Mouse (Mus musculus): ENCODE data around the gene Oaz2.

Oaz2 gene

GRCm38 (mm10) chr9:65692959-65693603, 25.3 kb downstream of the Oaz2 start:
- no peak for DNase-seq (ENCODE audit: low spot score in 2 of 2)

- DNase-seq (ENCODE audit: low spot score in 2 of 2): no peak
These were observed 27.8 kb downstream of the Oaz2 start for GRCm38 (mm10) chr9:65695646-65696045.

GRCm38 (mm10) chr9:65696337-65696736, 28.5 kb downstream of the Oaz2 start:
- DNase-seq (ENCODE audit: low spot score in 2 of 2): no peak

- no peak for DNase-seq (ENCODE audit: low spot score in 2 of 2)
These were observed 29.6 kb downstream of the Oaz2 start for GRCm38 (mm10) chr9:65697356-65697755.

- DNase-seq (ENCODE audit: low spot score in 2 of 2): no peak
These were observed 30.2 kb downstream of the Oaz2 start for GRCm38 (mm10) chr9:65697992-65698391.

GRCm38 (mm10) chr9:65700504-65700903, 32.7 kb downstream of the Oaz2 start:
- DNase-seq (ENCODE audit: low spot score in 2 of 2): no peak

GRCm38 (mm10) chr9:65702286-65702685, 34.5 kb downstream of the Oaz2 start:
- no peak for DNase-seq (ENCODE audit: low spot score in 2 of 2)

GRCm38 (mm10) chr9:65703241-65703640, 35.4 kb downstream of the Oaz2 start:
- no peak for DNase-seq (ENCODE audit: low spot score in 2 of 2)

- no peak for DNase-seq (ENCODE audit: low spot score in 2 of 2)
These were observed 36.3 kb downstream of the Oaz2 start for GRCm38 (mm10) chr9:65703926-65704595.

GRCm38 (mm10) chr9:65718195-65718594, 50.4 kb downstream of the Oaz2 start:
- no peak for DNase-seq (ENCODE audit: low spot score in 2 of 2)

- DNase-seq (ENCODE audit: low spot score in 2 of 2): no peak
These were observed 53.4 kb downstream of the Oaz2 start for GRCm38 (mm10) chr9:65721161-65721566.

- peak in 1 of 2 experiments; percentile 30 for DNase-seq (ENCODE audit: low spot score in 2 of 2)
These were observed 56.9 kb downstream of the Oaz2 start for GRCm38 (mm10) chr9:65724471-65725290.

GRCm38 (mm10) chr9:65725291-65725622, 57.5 kb downstream of the Oaz2 start:
- no peak for DNase-seq (ENCODE audit: low spot score in 2 of 2)

- DNase-seq (ENCODE audit: low spot score in 2 of 2): no peak
These were observed 58.6 kb downstream of the Oaz2 start for GRCm38 (mm10) chr9:65726431-65726830.

- no peak for DNase-seq (ENCODE audit: low spot score in 2 of 2)
These were observed 59.7 kb downstream of the Oaz2 start for GRCm38 (mm10) chr9:65727491-65727890.

GRCm38 (mm10) chr9:65728588-65728987, 60.8 kb downstream of the Oaz2 start:
- no peak for DNase-seq (ENCODE audit: low spot score in 2 of 2)

GRCm38 (mm10) chr9:65734931-65735330, 67.1 kb downstream of the Oaz2 start:
- DNase-seq (ENCODE audit: low spot score in 2 of 2): no peak

Data from cerebellum, postnatal 4 days (tissue).